Mouse (Mus musculus): ENCODE measurements around the gene Fgf8. TPM values are rescaled to one million over a fixed set of nuclear protein-coding genes. Genes with fewer than 3 reads are reported as not detected.

The Fgf8 gene
- total RNA-seq, 2 experiments from 2014 or later: not detected

- no peak for DNase-seq
- intact Hi-C loops (cut with DNase I): no loop called here
These were observed 8.0 kb downstream of the Fgf8 start for GRCm38 (mm10) chr19:45734762-45735161.

GRCm38 (mm10) chr19:45734191-45734590, 8.5 kb downstream of the Fgf8 start:
- no peak for DNase-seq
- intact Hi-C loops (cut with DNase I): no loop called here

GRCm38 (mm10) chr19:45733564-45733963, 9.2 kb downstream of the Fgf8 start:
- intact Hi-C loops (cut with DNase I): no loop called here
- no peak for DNase-seq

GRCm38 (mm10) chr19:45731658-45732057, 11.1 kb downstream of the Fgf8 start:
- DNase-seq: no peak
- intact Hi-C loops (cut with DNase I): no loop called here

- no peak for DNase-seq
- intact Hi-C loops (cut with DNase I): no loop called here
These were observed 12.7 kb downstream of the Fgf8 start for GRCm38 (mm10) chr19:45730042-45730441.

GRCm38 (mm10) chr19:45727231-45727630, 15.5 kb downstream of the Fgf8 start:
- DNase-seq: no peak
- intact Hi-C loops (cut with DNase I): no loop called here

GRCm38 (mm10) chr19:45725677-45726277, 16.9 kb downstream of the Fgf8 start:
- no peak for DNase-seq
- intact Hi-C loops (cut with DNase I): no loop called here

- DNase-seq: no peak
- intact Hi-C loops (cut with DNase I): no loop called here
These were observed 20.5 kb downstream of the Fgf8 start for GRCm38 (mm10) chr19:45722188-45722587.

- intact Hi-C loops (cut with DNase I): no loop called here
- DNase-seq: no peak
These were observed 24.4 kb downstream of the Fgf8 start for GRCm38 (mm10) chr19:45718286-45718685.

- intact Hi-C loops (cut with DNase I): no loop called here
- no peak for DNase-seq
These were observed 25.1 kb downstream of the Fgf8 start for GRCm38 (mm10) chr19:45717493-45718220.

GRCm38 (mm10) chr19:45708704-45709103, 34.0 kb downstream of the Fgf8 start:
- DNase-seq: no peak
- intact Hi-C loops (cut with DNase I): no loop called here

GRCm38 (mm10) chr19:45696281-45696600, 46.5 kb downstream of the Fgf8 start:
- no peak for DNase-seq
- intact Hi-C loops (cut with DNase I): loop anchor here (5.0 kb wide), 1 partner anchor 46 kb away; the partner anchor contains the start of gene Fgf8

- intact Hi-C loops (cut with DNase I): loop anchor here (5.0 kb wide), 1 partner anchor 47 kb away; the partner anchor contains the start of gene Fgf8
- DNase-seq: no peak
These were observed 47.0 kb downstream of the Fgf8 start for GRCm38 (mm10) chr19:45695496-45696280.

- intact Hi-C loops (cut with DNase I): no loop called here
- DNase-seq: no peak
These were observed 48.7 kb downstream of the Fgf8 start for GRCm38 (mm10) chr19:45694056-45694455.

GRCm38 (mm10) chr19:45692211-45692610, 50.5 kb downstream of the Fgf8 start:
- intact Hi-C loops (cut with DNase I): no loop called here
- no peak for DNase-seq

- intact Hi-C loops (cut with DNase I): no loop called here
These were observed 51.6 kb downstream of the Fgf8 start for GRCm38 (mm10) chr19:45691001-45691535.

GRCm38 (mm10) chr19:45687001-45687400, 55.7 kb downstream of the Fgf8 start:
- intact Hi-C loops (cut with DNase I): no loop called here

More at GRCm38 (mm10) chr19:45691001-45691535, 51.6 kb downstream of the Fgf8 start:
- no peak for DNase-seq

More at GRCm38 (mm10) chr19:45687001-45687400, 55.7 kb downstream of the Fgf8 start:
- DNase-seq: no peak
